Mouse (Mus musculus) kidney, postnatal 25 days (tissue): ENCODE measurements around the gene Pxk.
A peak's percentile ranks its signal among the peaks of the same experiment; 100 is the strongest.

Experiments used
- DNase-seq, 2 experiments: peaks; one replicate each; pipeline ENCODE4 v3.0.0; 2021; ENCODE audit warnings: mixed read lengths in 2 of 2

The Pxk gene

GRCm38 (mm10) chr14:8148842-8149241 lies 50.8 kb downstream of the Pxk start:
- DNase-seq, result no peak

- DNase-seq, result no peak
These were observed 53.7 kb downstream of the Pxk start for GRCm38 (mm10) chr14:8151757-8152156.

- DNase-seq, result no peak
These were observed 56.1 kb downstream of the Pxk start for GRCm38 (mm10) chr14:8154072-8154471.

DNA sequence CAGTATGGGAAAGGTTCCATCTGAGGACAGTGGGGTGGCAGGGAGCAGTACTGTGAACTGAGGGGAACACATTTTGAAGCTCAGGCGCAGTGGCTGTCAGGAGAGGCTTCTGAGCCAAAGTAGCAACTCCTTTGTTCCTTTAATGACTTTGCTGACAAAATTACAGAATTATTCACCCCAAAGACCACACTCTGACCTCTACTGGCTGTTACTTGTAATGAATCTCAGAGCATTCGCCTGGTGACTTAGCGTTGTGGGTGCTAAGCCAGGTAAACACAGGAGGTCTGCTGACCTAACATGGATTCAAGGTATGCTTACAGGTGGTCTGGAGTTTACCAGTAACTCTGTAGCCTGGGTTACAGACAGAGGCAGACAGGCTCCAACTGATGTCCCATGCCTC lies 58.9 kb downstream of the Pxk start:
- DNase-seq, result no peak

- DNase-seq, result no peak
These were observed 60.7 kb downstream of the Pxk start for GRCm38 (mm10) chr14:8158721-8159120.

- DNase-seq, result no peak
These were observed 61.1 kb downstream of the Pxk start for GRCm38 (mm10) chr14:8159141-8159540.

GRCm38 (mm10) chr14:8161777-8162176 lies 63.8 kb downstream of the Pxk start:
- DNase-seq, result peak; percentile 54

- DNase-seq, result peak in 1 of 2 experiments; percentile 34
These were observed 66.5 kb downstream of the Pxk start for GRCm38 (mm10) chr14:8164463-8164862.

GRCm38 (mm10) chr14:8172507-8173410 lies 74.7 kb downstream of the Pxk start, which contains the start of gene Pdhb:
TSS of gene Pdhb (minus strand) at chr14:8173025.
- peak; percentile 100 for DNase-seq

DNA sequence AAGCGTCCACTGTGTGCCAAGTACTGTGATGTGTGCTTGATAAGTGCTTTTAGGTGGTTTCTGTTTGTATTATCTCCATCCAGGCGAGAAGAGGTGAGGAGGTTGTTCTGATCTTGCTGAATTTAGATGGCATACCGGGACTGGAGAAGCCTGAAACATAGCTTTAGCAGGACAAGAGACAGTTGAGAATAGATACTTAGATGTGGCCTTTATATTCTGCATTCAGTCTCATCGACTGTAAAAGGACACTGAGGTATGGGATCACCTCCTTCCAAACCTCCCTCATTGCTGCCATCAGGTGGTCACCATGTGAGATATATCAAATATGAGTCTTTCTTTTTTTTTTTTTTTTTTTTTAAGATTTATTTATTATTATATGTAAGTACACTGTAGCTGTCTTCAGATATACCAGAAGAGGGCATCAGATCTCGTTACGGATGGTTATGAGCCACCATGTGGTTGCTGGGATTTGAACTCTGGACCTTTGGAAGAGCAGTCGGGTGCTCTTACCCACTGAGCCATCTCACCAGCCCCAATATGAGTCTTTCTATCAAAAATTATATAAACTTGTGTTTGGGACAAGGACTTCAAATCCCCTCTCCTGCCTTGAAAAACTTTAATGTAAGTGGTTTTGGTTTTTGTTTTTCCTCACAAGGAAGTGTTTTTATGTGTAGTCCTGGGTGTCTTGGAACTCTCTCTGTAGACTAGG lies 75.7 kb downstream of the Pxk start:
- DNase-seq, result peak in 1 of 2 experiments; percentile 42

- DNase-seq, result no peak
These were observed 76.6 kb downstream of the Pxk start for GRCm38 (mm10) chr14:8174634-8175033.

DNA sequence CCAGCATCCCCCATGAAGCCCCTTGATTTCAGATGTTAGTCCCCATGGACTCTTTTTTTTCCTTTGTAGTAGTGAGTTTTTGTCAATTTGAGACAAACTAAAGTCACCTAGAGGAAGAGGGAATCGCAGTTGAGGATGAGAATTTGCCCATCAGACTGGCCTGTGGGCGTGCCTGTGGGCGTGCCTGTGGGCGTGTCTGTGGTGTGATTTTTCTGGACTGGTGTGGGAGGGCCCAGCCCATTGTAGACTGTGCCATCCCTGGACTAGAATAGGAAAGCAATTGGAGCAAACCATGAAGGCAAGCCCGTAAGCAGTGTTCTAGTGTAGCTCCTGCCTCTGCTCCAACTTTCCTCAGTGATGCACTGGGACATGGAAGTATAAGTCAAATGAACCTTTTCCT lies 78.2 kb downstream of the Pxk start:
- DNase-seq, result peak; percentile 18 to 48

GRCm38 (mm10) chr14:8180371-8181035 lies 82.5 kb downstream of the Pxk start:
- DNase-seq, result no peak

DNA sequence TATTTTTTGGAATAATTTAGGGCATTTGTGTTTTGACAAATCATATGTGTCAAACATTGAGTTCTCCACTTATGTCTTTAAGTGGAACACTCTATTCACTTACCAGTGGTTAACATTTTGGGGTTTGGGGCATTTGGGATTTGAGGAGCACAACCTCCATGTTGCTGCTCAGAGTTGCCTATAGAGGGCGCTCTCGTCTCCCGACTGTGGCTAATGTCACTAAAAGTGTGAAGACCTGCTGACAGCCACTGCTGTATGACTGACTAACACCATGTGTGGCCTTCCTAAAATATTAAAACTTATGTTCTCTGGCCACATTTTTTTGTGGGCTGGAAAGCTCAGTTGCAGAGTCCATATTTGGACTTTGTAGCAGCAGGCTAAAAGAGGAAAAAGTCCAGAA lies 85.3 kb downstream of the Pxk start:
- DNase-seq, result no peak

GRCm38 (mm10) chr14:8186278-8187045 lies 88.5 kb downstream of the Pxk start:
- peak; percentile 34 to 51 for DNase-seq

GRCm38 (mm10) chr14:8190556-8190955 lies 92.5 kb downstream of the Pxk start:
- no peak for DNase-seq

- no peak for DNase-seq
These were observed 93.4 kb downstream of the Pxk start for GRCm38 (mm10) chr14:8191331-8191965.

- DNase-seq, result no peak
These were observed 94.7 kb downstream of the Pxk start for GRCm38 (mm10) chr14:8192727-8193126.

DNA sequence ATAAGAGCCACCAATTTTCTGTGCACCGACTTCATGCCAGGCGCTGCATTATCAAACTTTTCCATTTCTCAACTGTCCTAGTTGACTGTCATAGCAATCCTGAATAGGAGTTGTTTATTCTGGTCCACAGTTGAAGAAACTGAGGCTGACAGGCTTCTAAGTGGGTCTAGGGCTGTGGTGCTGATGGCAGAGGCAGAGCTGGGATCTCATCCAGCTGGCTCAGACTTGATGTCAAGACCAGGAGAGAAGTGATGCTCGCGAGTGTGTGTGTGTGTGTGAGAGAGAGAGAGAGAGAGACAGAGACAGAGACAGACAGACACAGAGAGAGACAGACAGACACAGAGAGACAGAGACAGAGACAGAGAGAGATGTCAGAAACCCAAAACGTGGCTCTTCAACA lies 102.8 kb downstream of the Pxk start:
- DNase-seq, result no peak

DNA sequence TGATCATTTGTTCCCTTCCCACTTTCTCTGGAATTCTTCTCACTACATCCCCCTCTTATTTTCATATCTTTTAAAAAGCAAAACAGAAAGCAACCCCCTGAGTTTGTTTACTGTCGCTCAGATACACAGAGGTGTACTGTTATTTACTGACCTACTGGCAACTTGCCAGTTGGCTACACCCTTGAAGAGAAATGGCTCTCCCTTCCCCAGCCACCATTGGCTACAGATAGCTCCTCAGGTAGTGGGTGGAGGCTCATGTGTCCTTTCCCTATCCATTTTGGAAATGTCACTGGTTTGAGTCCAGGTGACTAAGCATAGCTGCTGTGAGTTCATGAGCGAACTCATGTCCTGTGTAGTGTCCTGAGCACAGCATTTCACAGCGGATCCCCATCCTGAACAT lies 103.7 kb downstream of the Pxk start:
- no peak for DNase-seq

- no peak for DNase-seq
These were observed 108.3 kb downstream of the Pxk start for GRCm38 (mm10) chr14:8206179-8206910.
